Mouse (Mus musculus) liver, embryonic 14.5 days (tissue): ENCODE measurements around the gene Zfp346.

Experiments used
- CTCF ChIP-seq: IDR thresholded peaks from 2 replicates; pipeline ENCODE4 v1.5.1; 2016; ENCODE audit warnings: antibody characterized with exemption, low read depth, control low read depth
- EP300 ChIP-seq: IDR thresholded peaks from 2 replicates; pipeline ENCODE4 v1.6.1; 2016; ENCODE audit warnings: antibody characterized with exemption, low read depth

DNA sequence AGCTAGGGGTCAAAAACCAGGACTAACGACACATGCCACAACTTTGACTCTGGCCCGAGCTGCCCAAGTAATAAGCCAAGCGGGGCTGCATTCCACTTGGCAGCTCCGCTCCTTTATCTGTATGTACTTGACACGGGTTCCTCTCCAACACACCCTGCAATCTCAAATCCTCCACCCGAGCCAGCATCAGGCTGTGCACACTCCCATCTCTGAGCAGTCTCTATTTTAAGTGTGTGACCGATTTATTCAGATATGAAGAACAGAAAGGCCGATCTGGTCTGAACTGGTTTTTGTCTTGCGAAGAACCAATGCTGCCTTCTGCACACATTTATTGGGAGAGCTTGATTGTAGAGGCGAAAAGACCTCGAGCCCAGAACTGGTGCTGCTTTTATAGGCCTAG, 3.5 kb upstream of the Zfp346 start:
- TF ChIP-seq CTCF (no peak), EP300 (no peak)
